Mouse (Mus musculus) cerebellum, adult 2 months (tissue): ENCODE data around the gene Morn1.

ENCODE experiments used
- CTCF ChIP-seq: fragments of 200-500 bp; IDR thresholded peaks from 2 replicates; pipeline ENCODE4 v1.5.1; 2011; ENCODE audit warnings: low read depth, mild to moderate bottlenecking, control low read depth, low read length, moderate library complexity, borderline replicate concordance; ENCODE audit not compliant: insufficient read depth
- POLR2A ChIP-seq: fragments of 200-500 bp; IDR thresholded peaks from 2 replicates; pipeline ENCODE4 v1.6.1; 2011; ENCODE audit warnings: low read length, control low read depth, borderline replicate concordance; ENCODE audit not compliant: insufficient read depth

- no peak for TF ChIP-seq CTCF
- no peak for TF ChIP-seq POLR2A
These were observed 85.7 kb downstream of the Morn1 start for GRCm38 (mm10) chr4:155171961-155172533.
